Mouse (Mus musculus): ENCODE measurements around the gene Tmem116. TPM values are rescaled to one million over a fixed set of nuclear protein-coding genes. Genes with fewer than 3 reads are reported as not detected.

Tmem116 gene
- polyA plus RNA-seq, 1 experiment from 2014 or later, result 2.9 TPM

GRCm38 (mm10) chr5:121541235-121541634, 89.5 kb downstream of the Tmem116 start:
- Histone ChIP-seq H3K4me2 (replicated peaks) (no peak overlapping the region), H3K27ac (replicated peaks) (no peak overlapping the region), H3K9me3 (replicated peaks) (no peaks in the 10 kb centered on the region), H3K9ac (no peak overlapping the region), H3K36me3 (peaks cover 12% of the 10 kb centered on the region), H3K27me3 (no peaks in the 10 kb centered on the region), H3K4me3 (replicated peaks) (no peak overlapping the region), H3K4me1 (peaks cover 13% of the 10 kb centered on the region)
- WGBS, result 82% methylated on average over 7 of the region's 7 CpGs
- no peak for ATAC-seq (ENCODE audit: insufficient number of reproducible peaks, low FRiP score, low TSS enrichment, low read depth)

GRCm38 (mm10) chr5:121543370-121543769, 91.7 kb downstream of the Tmem116 start:
- ATAC-seq (ENCODE audit: insufficient number of reproducible peaks, low FRiP score, low TSS enrichment, low read depth), result no peak
- 75% methylated on average over 3 of the region's 3 CpGs for WGBS
- Histone ChIP-seq H3K27ac (replicated peaks) (no peak overlapping the region), H3K4me3 (replicated peaks) (no peak overlapping the region), H3K4me2 (replicated peaks) (no peak overlapping the region), H3K9ac (no peak overlapping the region), H3K27me3 (no peaks in the 10 kb centered on the region), H3K9me3 (replicated peaks) (no peaks in the 10 kb centered on the region), H3K36me3 (0 out of 2 replicates have a peak, but pooled peaks cover 4% of the 10 kb centered on the region), H3K4me1 (peaks cover 18% of the 10 kb centered on the region)

- Histone ChIP-seq H3K9me3 (replicated peaks) (no peaks in the 10 kb centered on the region), H3K4me3 (replicated peaks) (peak within 1 kb of the TSS; percentile 68), H3K4me2 (replicated peaks) (peak within 1 kb of the TSS; percentile 84), H3K27me3 (no peaks in the 10 kb centered on the region), H3K9ac (peak within 1 kb of the TSS; percentile 74), H3K36me3 (no peaks in the 10 kb centered on the region), H3K4me1 (peaks cover 18% of the 10 kb centered on the region), H3K27ac (replicated peaks) (peak within 1 kb of the TSS; percentile 94)
- WGBS, result 1% methylated on average over 52 of the region's 97 CpGs
- peak; percentile 66 for ATAC-seq (ENCODE audit: insufficient number of reproducible peaks, low FRiP score, low TSS enrichment, low read depth)
These were observed 93.5 kb downstream of the Tmem116 start, which contains the start of the genes Adam1a and Gm42878 for GRCm38 (mm10) chr5:121544910-121545792. TSS of gene Adam1a (minus strand) at chr5:121545482. TSS of gene Gm42878 (minus strand) at chr5:121545482.

GRCm38 (mm10) chr5:121545793-121546529, 94.3 kb downstream of the Tmem116 start, which contains the start of gene Mapkapk5:
TSS of gene Mapkapk5 (minus strand) at chr5:121545905.
- 1% methylated on average over 50 of the region's 55 CpGs for WGBS
- peak within 1 kb of the TSS; percentile 94 for H3K27ac ChIP-seq (replicated peaks)
- H3K9me3 ChIP-seq (replicated peaks), result no peaks in the 10 kb centered on the region
- H3K4me2 ChIP-seq (replicated peaks), result peak within 1 kb of the TSS; percentile 84
- H3K4me3 ChIP-seq (replicated peaks), result peak within 1 kb of the TSS; percentile 68
- H3K36me3 ChIP-seq, result no peaks in the 10 kb centered on the region
- H3K9ac ChIP-seq, result peak within 1 kb of the TSS; percentile 74
- ATAC-seq (ENCODE audit: insufficient number of reproducible peaks, low FRiP score, low TSS enrichment, low read depth), result peak; percentile 95
- H3K4me1 ChIP-seq, result peaks cover 18% of the 10 kb centered on the region
- H3K27me3 ChIP-seq, result no peaks in the 10 kb centered on the region

GRCm38 (mm10) chr5:121546530-121546895, 94.8 kb downstream of the Tmem116 start:
- WGBS, result 30% methylated on average over 6 of the region's 6 CpGs
- Histone ChIP-seq H3K27me3 (no peaks in the 10 kb centered on the region), H3K27ac (replicated peaks) (peak overlapping the region; percentile 94), H3K36me3 (no peaks in the 10 kb centered on the region), H3K4me3 (replicated peaks) (peak overlapping the region; percentile 68), H3K4me1 (peaks cover 18% of the 10 kb centered on the region), H3K9ac (peak overlapping the region; percentile 74), H3K4me2 (replicated peaks) (peak overlapping the region; percentile 62), H3K9me3 (replicated peaks) (no peaks in the 10 kb centered on the region)
- no peak for ATAC-seq (ENCODE audit: insufficient number of reproducible peaks, low FRiP score, low TSS enrichment, low read depth)

GRCm38 (mm10) chr5:121547084-121547483, 95.4 kb downstream of the Tmem116 start:
- no peak overlapping the region for H3K9ac ChIP-seq
- no peak overlapping the region for H3K4me2 ChIP-seq (replicated peaks)
- H3K4me1 ChIP-seq, result peaks cover 18% of the 10 kb centered on the region
- no peaks in the 10 kb centered on the region for H3K27me3 ChIP-seq
- H3K4me3 ChIP-seq (replicated peaks), result no peak overlapping the region
- no peaks in the 10 kb centered on the region for H3K36me3 ChIP-seq
- no peak overlapping the region for H3K27ac ChIP-seq (replicated peaks)
- ATAC-seq (ENCODE audit: insufficient number of reproducible peaks, low FRiP score, low TSS enrichment, low read depth), result no peak
- H3K9me3 ChIP-seq (replicated peaks), result no peaks in the 10 kb centered on the region
- WGBS, result 88% methylated on average over 3 of the region's 3 CpGs

- Histone ChIP-seq H3K9me3 (replicated peaks) (no peaks in the 10 kb centered on the region), H3K9ac (no peak overlapping the region), H3K4me2 (replicated peaks) (no peak overlapping the region), H3K4me1 (peaks cover 12% of the 10 kb centered on the region), H3K27ac (replicated peaks) (no peak overlapping the region), H3K27me3 (no peaks in the 10 kb centered on the region), H3K4me3 (replicated peaks) (no peak overlapping the region), H3K36me3 (no peaks in the 10 kb centered on the region)
- ATAC-seq (ENCODE audit: insufficient number of reproducible peaks, low FRiP score, low TSS enrichment, low read depth), result no peak
- 82% methylated on average over 7 of the region's 7 CpGs for WGBS
These were observed 97.5 kb downstream of the Tmem116 start for GRCm38 (mm10) chr5:121549196-121549595.

- Histone ChIP-seq H3K9me3 (replicated peaks) (no peaks in the 10 kb centered on the region), H3K36me3 (no peaks in the 10 kb centered on the region), H3K27ac (replicated peaks) (no peak overlapping the region), H3K4me1 (peaks cover 8% of the 10 kb centered on the region), H3K4me2 (replicated peaks) (no peak overlapping the region), H3K27me3 (no peaks in the 10 kb centered on the region), H3K4me3 (replicated peaks) (no peak overlapping the region), H3K9ac (no peak overlapping the region)
- no peak for ATAC-seq (ENCODE audit: insufficient number of reproducible peaks, low FRiP score, low TSS enrichment, low read depth)
- 84% methylated on average over 3 of the region's 3 CpGs for WGBS
These were observed 110.7 kb downstream of the Tmem116 start for GRCm38 (mm10) chr5:121562436-121562835.

- H3K4me3 ChIP-seq (replicated peaks), result peak overlapping the region; percentile 24
- peak overlapping the region; percentile 49 for H3K4me2 ChIP-seq (replicated peaks)
- ATAC-seq (ENCODE audit: insufficient number of reproducible peaks, low FRiP score, low TSS enrichment, low read depth), result peak; percentile 26; the same call in 1 of the 2 replicates
- H3K27me3 ChIP-seq, result no peaks in the 10 kb centered on the region
- peaks cover 8% of the 10 kb centered on the region; the same call in 1 of the 2 replicates for H3K36me3 ChIP-seq
- H3K27ac ChIP-seq (replicated peaks), result peak overlapping the region; percentile 44
- H3K9ac ChIP-seq, result no peak overlapping the region
- peaks cover 8% of the 10 kb centered on the region for H3K4me1 ChIP-seq
- WGBS, result 8% methylated on average over 11 of the region's 11 CpGs
- no peaks in the 10 kb centered on the region for H3K9me3 ChIP-seq (replicated peaks)
These were observed 112.8 kb downstream of the Tmem116 start for GRCm38 (mm10) chr5:121564468-121564895.

- Histone ChIP-seq H3K27me3 (no peaks in the 10 kb centered on the region), H3K9me3 (replicated peaks) (no peaks in the 10 kb centered on the region), H3K4me1 (peaks cover 8% of the 10 kb centered on the region), H3K4me3 (replicated peaks) (no peak overlapping the region), H3K4me2 (replicated peaks) (no peak overlapping the region), H3K36me3 (peaks cover 18% of the 10 kb centered on the region), H3K27ac (replicated peaks) (no peak overlapping the region), H3K9ac (no peak overlapping the region)
- ATAC-seq (ENCODE audit: insufficient number of reproducible peaks, low FRiP score, low TSS enrichment, low read depth), result no peak
- WGBS, result 90% methylated on average over 16 of the region's 16 CpGs
These were observed 114.5 kb downstream of the Tmem116 start for GRCm38 (mm10) chr5:121566035-121566681.
